Mouse (Mus musculus): Measurements from ENCODE around the gene Prr12. TPM values are rescaled to one million over a fixed set of nuclear protein-coding genes. Genes with fewer than 3 reads are reported as not detected.

Prr12 gene
- total RNA-seq, 2 experiments from 2014 or later, result 67.4 to 68.0 TPM

GRCm38 (mm10) chr7:45056329-45056971 lies 3.8 kb upstream of the Prr12 start:
- intact Hi-C loops (cut with DNase I), result no loop called here
- DNase-seq (ENCODE audit: extremely low spot score in 1 of 2, low spot score in 2 of 2), result no peak

GRCm38 (mm10) chr7:45053931-45054510 lies 1.3 kb upstream of the Prr12 start:
- DNase-seq (ENCODE audit: extremely low spot score in 1 of 2, low spot score in 2 of 2), result peak; percentile 94 to 97
- intact Hi-C loops (cut with DNase I), result loop anchor here (5.0 kb wide), 1 partner anchor 37 kb away; the partner anchor contains the start of genes Rras and Scaf1

GRCm38 (mm10) chr7:45053117-45053930 lies 643 bp upstream of the Prr12 start:
- DNase-seq (ENCODE audit: extremely low spot score in 1 of 2, low spot score in 2 of 2), result peak; percentile 56 to 87
- intact Hi-C loops (cut with DNase I), result loop anchor here (5.0 kb wide), 1 partner anchor 36 kb away; the partner anchor contains the start of genes Rras and Scaf1

GRCm38 (mm10) chr7:45052181-45052861 lies 360 bp downstream of the Prr12 start:
- intact Hi-C loops (cut with DNase I), result loop anchor here (5.0 kb wide), 1 partner anchor 35 kb away; the partner anchor contains the start of genes Rras and Scaf1
- peak in 1 of 2 experiments; percentile 72 for DNase-seq (ENCODE audit: extremely low spot score in 1 of 2, low spot score in 2 of 2)

GRCm38 (mm10) chr7:45051601-45051974 lies 1.1 kb downstream of the Prr12 start:
- intact Hi-C loops (cut with DNase I), result loop anchor here (5.0 kb wide), 1 partner anchor 34 kb away; the partner anchor contains the start of genes Rras and Scaf1
- DNase-seq (ENCODE audit: extremely low spot score in 1 of 2, low spot score in 2 of 2), result no peak

GRCm38 (mm10) chr7:45050945-45051600 lies 1.6 kb downstream of the Prr12 start:
- DNase-seq (ENCODE audit: extremely low spot score in 1 of 2, low spot score in 2 of 2), result peak; percentile 72 to 88
- intact Hi-C loops (cut with DNase I), result loop anchor here (5.0 kb wide), 1 partner anchor 34 kb away; the partner anchor contains the start of genes Rras and Scaf1

- intact Hi-C loops (cut with DNase I), result no loop called here
- peak in 1 of 2 experiments; percentile 40 for DNase-seq (ENCODE audit: extremely low spot score in 1 of 2, low spot score in 2 of 2)
These were observed 3.6 kb downstream of the Prr12 start for GRCm38 (mm10) chr7:45048923-45049657.

- intact Hi-C loops (cut with DNase I), result no loop called here
- peak in 1 of 2 experiments; percentile 48 for DNase-seq (ENCODE audit: extremely low spot score in 1 of 2, low spot score in 2 of 2)
These were observed 4.4 kb downstream of the Prr12 start for GRCm38 (mm10) chr7:45048001-45048890.

GRCm38 (mm10) chr7:45047491-45047890 lies 5.2 kb downstream of the Prr12 start:
- DNase-seq (ENCODE audit: extremely low spot score in 1 of 2, low spot score in 2 of 2), result no peak
- intact Hi-C loops (cut with DNase I), result no loop called here

- intact Hi-C loops (cut with DNase I), result no loop called here
- DNase-seq (ENCODE audit: extremely low spot score in 1 of 2, low spot score in 2 of 2), result peak in 1 of 2 experiments; percentile 28
These were observed 5.8 kb downstream of the Prr12 start for GRCm38 (mm10) chr7:45046853-45047350.

GRCm38 (mm10) chr7:45045741-45046140 lies 6.9 kb downstream of the Prr12 start:
- intact Hi-C loops (cut with DNase I), result no loop called here
- peak in 1 of 2 experiments; percentile 35 for DNase-seq (ENCODE audit: extremely low spot score in 1 of 2, low spot score in 2 of 2)

- intact Hi-C loops (cut with DNase I), result no loop called here
These were observed 9.4 kb downstream of the Prr12 start for GRCm38 (mm10) chr7:45043307-45043706.

GRCm38 (mm10) chr7:45040851-45041250 lies 11.8 kb downstream of the Prr12 start:
- intact Hi-C loops (cut with DNase I), result no loop called here
- DNase-seq (ENCODE audit: extremely low spot score in 1 of 2, low spot score in 2 of 2), result no peak

More at GRCm38 (mm10) chr7:45043307-45043706, 9.4 kb downstream of the Prr12 start:
- peak in 1 of 2 experiments; percentile 37 for DNase-seq (ENCODE audit: extremely low spot score in 1 of 2, low spot score in 2 of 2)

- DNase-seq (ENCODE audit: extremely low spot score in 1 of 2, low spot score in 2 of 2), result no peak
- intact Hi-C loops (cut with DNase I), result no loop called here
These were observed 14.3 kb downstream of the Prr12 start for GRCm38 (mm10) chr7:45038411-45038810.

- intact Hi-C loops (cut with DNase I), result no loop called here
- DNase-seq (ENCODE audit: extremely low spot score in 1 of 2, low spot score in 2 of 2), result peak in 1 of 2 experiments; percentile 65
These were observed 14.8 kb downstream of the Prr12 start for GRCm38 (mm10) chr7:45037720-45038361.

- intact Hi-C loops (cut with DNase I), result no loop called here
- DNase-seq (ENCODE audit: extremely low spot score in 1 of 2, low spot score in 2 of 2), result no peak
These were observed 16.0 kb downstream of the Prr12 start for GRCm38 (mm10) chr7:45036702-45037101.
